Mouse (Mus musculus) gastrocnemius, adult 18-20 months (tissue): ENCODE measurements around the gene Gosr2. TPM values are rescaled to one million over a fixed set of nuclear protein-coding genes. Genes with fewer than 3 reads are reported as not detected.
A peak's percentile ranks its signal among the peaks of the same experiment; 100 is the strongest.

Experiments used
- DNase-seq: peaks from one replicate; pipeline ENCODE4 v3.0.0; 2021; ENCODE audit warnings: low spot score
- long read RNA-seq, 2 experiments: library from polyadenylated mRNA; stranded (forward); transcript quantifications; one replicate each; pipeline ENCODE4 v2.0.0; 2021
- total RNA-seq, 2 experiments: library from RNA; stranded (reverse); gene quantifications; 2 replicates each; pipeline ENCODE4 v1.2.3; 2021

Gosr2 gene
- 10 to 100 TPM; 39.2 to 42.6 TPM for total RNA-seq
- long read RNA-seq, experiment 1, transcript Gosr2-202 (5 exons, 1,044 nt) = minor isoform, 13 of 99 reads
- long read RNA-seq, experiment 1, transcript Gosr2-201 (6 exons, 3,266 nt) = major isoform, 70 of 99 reads
- long read RNA-seq, experiment 1, partial matches to known transcripts = 3 of 99 reads
- long read RNA-seq, experiment 1, other reads (novel, unspliced or antisense) = 12 of 99 reads
- long read RNA-seq, experiment 2, transcript Gosr2-202 (5 exons, 1,044 nt) = minor isoform, 14 of 84 reads
- long read RNA-seq, experiment 2, transcript Gosr2-201 (6 exons, 3,266 nt) = major isoform, 53 of 84 reads
- long read RNA-seq, experiment 2, partial matches to known transcripts = 2 of 84 reads
- long read RNA-seq, experiment 2, other reads (novel, unspliced or antisense) = 15 of 84 reads

GRCm38 (mm10) chr11:103697565-103698176 lies at the start of gene Gosr2:
TSS of gene Gosr2 (minus strand) at chr11:103697898.
- peak; percentile 91 for DNase-seq

GRCm38 (mm10) chr11:103735046-103735781 lies 37.5 kb upstream of the Gosr2 start:
- no peak for DNase-seq

- DNase-seq = no peak
Measured at GRCm38 (mm10) chr11:103734411-103735045, 36.8 kb upstream of the Gosr2 start.

GRCm38 (mm10) chr11:103733961-103734360 lies 36.3 kb upstream of the Gosr2 start:
- DNase-seq = no peak

GRCm38 (mm10) chr11:103733069-103733468 lies 35.4 kb upstream of the Gosr2 start:
- no peak for DNase-seq

- DNase-seq = no peak
Measured at GRCm38 (mm10) chr11:103732306-103732705, 34.6 kb upstream of the Gosr2 start.

GRCm38 (mm10) chr11:103731594-103731993 lies 33.9 kb upstream of the Gosr2 start:
- no peak for DNase-seq

- no peak for DNase-seq
Measured at GRCm38 (mm10) chr11:103729282-103729985, 31.7 kb upstream of the Gosr2 start.

GRCm38 (mm10) chr11:103724331-103724771 lies 26.7 kb upstream of the Gosr2 start:
- DNase-seq = no peak

GRCm38 (mm10) chr11:103722040-103722481 lies 24.4 kb upstream of the Gosr2 start:
- DNase-seq = no peak

GRCm38 (mm10) chr11:103721468-103722039 lies 23.9 kb upstream of the Gosr2 start:
- no peak for DNase-seq

GRCm38 (mm10) chr11:103719436-103719835 lies 21.7 kb upstream of the Gosr2 start:
- no peak for DNase-seq

GRCm38 (mm10) chr11:103716971-103717370 lies 19.3 kb upstream of the Gosr2 start:
- no peak for DNase-seq

- DNase-seq = no peak
Measured at GRCm38 (mm10) chr11:103714074-103714473, 16.4 kb upstream of the Gosr2 start.

GRCm38 (mm10) chr11:103711851-103712587 lies 14.3 kb upstream of the Gosr2 start:
- DNase-seq = no peak

GRCm38 (mm10) chr11:103709982-103710381 lies 12.3 kb upstream of the Gosr2 start:
- no peak for DNase-seq

GRCm38 (mm10) chr11:103707005-103707404 lies 9.3 kb upstream of the Gosr2 start:
- DNase-seq = peak; percentile 14

GRCm38 (mm10) chr11:103698226-103698625 lies 528 bp upstream of the Gosr2 start:
- DNase-seq = peak; percentile 6

GRCm38 (mm10) chr11:103696851-103697564 lies 690 bp downstream of the Gosr2 start:
- DNase-seq = no peak
